Mouse (Mus musculus) urinary bladder, postnatal 4 days (tissue): ENCODE results near the gene E130218I03Rik.
A peak's percentile ranks its signal among the peaks of the same experiment; 100 is the strongest.
"Not testable (repeated sequence)": the region's sequence is repeated elsewhere in the genome, so short reads cannot be mapped to it uniquely, and the experiment has no call there.

Experiments used
- DNase-seq, 2 experiments: peaks; one replicate each; pipeline ENCODE4 v3.0.0; 2021 to 2022; ENCODE audit warnings: low spot score in 2 of 2

Gene E130218I03Rik

GRCm38 (mm10) chr4:134251241-134252130 lies 8.0 kb downstream of the E130218I03Rik start:
- DNase-seq: no peak

- no peak for DNase-seq
Observed at GRCm38 (mm10) chr4:134252131-134252910, 8.9 kb downstream of the E130218I03Rik start.

GRCm38 (mm10) chr4:134252911-134253721 lies 9.7 kb downstream of the E130218I03Rik start:
- no peak for DNase-seq

- DNase-seq: no peak
Observed at GRCm38 (mm10) chr4:134253722-134254324, 10.4 kb downstream of the E130218I03Rik start, which contains the start of gene Grrp1. Grrp1 (minus strand) TSS chr4:134254106.

- no peak for DNase-seq
Observed at GRCm38 (mm10) chr4:134254835-134255234, 11.4 kb downstream of the E130218I03Rik start.

GRCm38 (mm10) chr4:134255854-134256253 lies 12.4 kb downstream of the E130218I03Rik start:
- DNase-seq: no peak

GRCm38 (mm10) chr4:134256407-134257197 lies 13.1 kb downstream of the E130218I03Rik start:
- no peak for DNase-seq

GRCm38 (mm10) chr4:134257198-134258009 lies 13.9 kb downstream of the E130218I03Rik start:
- DNase-seq: no peak

GRCm38 (mm10) chr4:134258354-134258753 lies 14.9 kb downstream of the E130218I03Rik start:
- no peak for DNase-seq

- peak in 1 of 2 experiments; percentile 78 for DNase-seq
Observed at GRCm38 (mm10) chr4:134263191-134263590, 19.7 kb downstream of the E130218I03Rik start.

- DNase-seq: no peak
Observed at GRCm38 (mm10) chr4:134265860-134266585, 22.6 kb downstream of the E130218I03Rik start.

GRCm38 (mm10) chr4:134268102-134268655 lies 24.7 kb downstream of the E130218I03Rik start:
- no peak for DNase-seq

GRCm38 (mm10) chr4:134269622-134270021 lies 26.2 kb downstream of the E130218I03Rik start:
- DNase-seq: not testable (repeated sequence)

GRCm38 (mm10) chr4:134271979-134272378 lies 28.5 kb downstream of the E130218I03Rik start:
- no peak for DNase-seq

- no peak for DNase-seq
Observed at GRCm38 (mm10) chr4:134272731-134273416, 29.4 kb downstream of the E130218I03Rik start.

GRCm38 (mm10) chr4:134273417-134274345 lies 30.2 kb downstream of the E130218I03Rik start:
- peak in 1 of 2 experiments; percentile 56 for DNase-seq

GRCm38 (mm10) chr4:134284942-134285341 lies 41.5 kb downstream of the E130218I03Rik start:
- DNase-seq: no peak
